Mouse (Mus musculus): ENCODE results near the gene Styx.

Styx gene

GRCm38 (mm10) chr14:45438931-45439275 is 88.0 kb downstream of the Styx start:
- DNase-seq (ENCODE audit: low spot score in 2 of 2) = no peak

DNA sequence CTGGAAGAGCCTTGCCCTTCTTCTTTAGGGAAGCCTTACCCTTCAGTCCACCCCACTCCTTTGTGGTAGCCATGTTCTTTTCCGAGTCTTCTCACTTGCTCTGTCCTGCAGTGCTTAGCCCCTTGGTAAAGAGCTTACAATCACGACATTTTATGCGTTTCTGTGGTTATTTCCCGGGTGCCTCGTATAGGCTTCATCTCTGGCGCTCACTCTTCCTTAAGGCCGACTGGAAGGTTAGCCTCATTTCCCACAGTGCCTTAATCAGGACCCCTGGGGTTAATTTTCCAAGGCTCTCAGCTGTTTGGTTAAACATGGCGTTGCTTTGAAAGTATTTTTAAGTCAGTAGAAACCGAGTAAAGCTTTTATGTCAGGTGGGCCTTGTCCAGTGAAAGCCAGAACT is 88.5 kb downstream of the Styx start:
- no peak for DNase-seq (ENCODE audit: low spot score in 2 of 2)

DNA sequence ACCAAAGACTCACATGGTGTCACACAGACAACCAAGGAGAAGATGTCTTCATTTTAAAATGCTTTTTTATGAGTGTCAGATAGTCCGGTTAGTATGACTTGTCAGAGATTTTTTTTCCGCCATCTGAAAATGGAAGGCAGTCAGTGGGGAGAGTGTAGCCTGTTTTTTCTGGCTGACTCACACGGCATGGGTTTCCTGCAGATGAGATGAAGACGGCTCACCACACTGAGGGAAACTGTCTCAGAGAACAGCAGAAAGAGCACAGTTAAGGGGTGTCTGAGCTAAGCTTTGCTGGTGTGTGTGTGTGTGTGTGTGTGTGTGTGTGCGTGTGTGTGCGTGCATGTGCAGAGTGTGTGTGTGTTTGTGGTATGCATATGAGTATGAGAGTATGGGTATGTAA is 90.4 kb downstream of the Styx start:
- no peak for DNase-seq (ENCODE audit: low spot score in 2 of 2)

DNA sequence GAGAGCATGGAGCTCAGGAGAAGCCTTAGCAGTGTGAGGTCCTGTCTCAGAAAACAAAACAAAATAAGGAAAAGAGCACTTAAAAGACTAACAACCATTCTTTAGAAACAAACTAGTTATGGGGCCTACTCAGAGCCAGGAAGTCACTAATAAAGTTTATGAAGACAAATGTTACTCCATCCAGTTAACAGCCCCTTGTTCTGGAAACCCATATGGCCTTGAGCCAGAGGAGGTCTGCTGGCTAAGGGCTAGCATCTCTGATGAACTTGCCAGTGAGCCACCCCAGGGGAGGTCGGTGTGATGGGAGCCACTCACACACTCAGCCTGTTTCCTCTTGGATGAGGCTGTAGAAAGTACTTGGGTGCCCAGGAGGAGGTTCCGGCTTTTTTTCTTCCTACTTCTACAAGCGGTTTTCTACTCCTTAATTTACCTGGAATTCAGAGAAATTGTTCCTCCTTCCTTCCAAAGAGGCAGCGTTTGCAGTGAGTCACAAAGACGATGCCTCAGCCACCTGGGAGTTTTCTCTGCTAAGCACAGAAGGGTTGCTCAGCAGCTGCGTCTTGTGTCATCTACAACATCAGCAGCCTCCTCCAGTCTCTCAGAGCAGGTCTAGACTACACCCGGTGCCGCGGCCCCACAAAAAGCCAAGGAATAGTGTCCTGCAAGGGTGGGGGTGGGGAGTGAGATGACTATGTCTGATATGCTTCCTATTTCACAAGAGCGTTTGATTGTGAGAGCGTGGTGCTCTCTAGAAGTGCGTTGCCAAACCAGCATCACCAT is 92.1 kb downstream of the Styx start:
- DNase-seq (ENCODE audit: low spot score in 2 of 2) = no peak

DNA sequence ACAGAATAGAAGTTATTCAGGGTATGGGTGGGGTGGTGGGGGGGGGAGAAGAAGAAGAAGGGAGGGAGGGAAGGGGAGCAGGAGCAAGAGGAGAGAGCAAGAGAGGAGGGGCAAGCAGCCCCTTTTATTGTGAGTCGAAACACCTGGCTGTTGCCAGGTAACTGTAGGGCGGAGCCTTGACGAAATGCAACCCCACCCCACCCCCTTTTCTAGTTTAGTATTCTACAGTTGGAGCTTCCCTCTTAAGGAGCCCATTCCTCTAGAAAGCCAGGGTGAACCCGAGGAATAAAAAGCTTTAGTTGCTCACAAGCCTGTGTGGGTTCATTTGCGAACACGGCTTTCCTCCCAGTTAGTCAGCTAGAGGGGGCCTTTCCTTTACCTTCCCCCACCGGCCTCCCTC is 94.0 kb downstream of the Styx start:
- no peak for DNase-seq (ENCODE audit: low spot score in 2 of 2)

DNA sequence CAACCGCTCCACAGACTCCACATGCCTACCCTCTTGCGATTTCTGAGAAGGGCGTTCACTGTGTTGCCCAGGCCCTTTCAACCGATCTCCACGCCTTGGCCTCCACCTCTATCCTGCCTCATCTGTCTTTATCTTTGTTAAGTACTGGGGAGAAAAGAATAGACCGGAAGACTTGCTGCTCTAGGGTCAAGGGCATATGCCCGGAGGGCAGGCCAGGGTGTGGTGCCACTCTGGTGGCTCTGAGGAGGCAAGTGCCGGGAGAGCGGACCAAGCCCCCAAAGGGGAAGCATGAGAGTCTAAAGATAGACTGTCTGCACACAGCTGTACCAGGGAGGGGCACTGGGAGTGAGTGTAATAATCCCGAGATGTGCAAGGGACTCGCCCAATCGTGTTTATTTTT is 94.6 kb downstream of the Styx start:
- no peak for DNase-seq (ENCODE audit: low spot score in 2 of 2)

DNA sequence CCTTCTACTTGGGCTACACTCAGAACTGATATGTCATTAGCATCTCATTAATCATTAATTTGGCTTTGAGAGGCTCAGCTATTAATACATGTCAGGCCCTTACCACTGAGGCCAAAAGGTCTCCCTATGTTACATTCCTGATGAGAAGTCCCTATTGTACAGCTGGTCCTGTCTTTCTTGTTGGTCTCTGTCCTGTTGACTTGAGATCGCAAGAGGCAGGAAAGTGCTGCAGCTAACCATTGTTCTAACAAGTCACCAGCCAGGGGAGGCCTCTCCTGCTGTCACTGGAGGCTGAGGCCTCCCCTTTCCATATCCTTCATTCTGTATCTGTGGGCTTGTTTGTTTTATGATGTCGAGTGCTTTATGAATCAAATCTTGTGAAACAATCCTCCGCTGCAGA is 95.9 kb downstream of the Styx start:
- no peak for DNase-seq (ENCODE audit: low spot score in 2 of 2)

GRCm38 (mm10) chr14:45451090-45451489 is 100.2 kb downstream of the Styx start:
- no peak for DNase-seq (ENCODE audit: low spot score in 2 of 2)

GRCm38 (mm10) chr14:45452148-45452547 is 101.3 kb downstream of the Styx start:
- no peak for DNase-seq (ENCODE audit: low spot score in 2 of 2)

GRCm38 (mm10) chr14:45452861-45453512 is 102.1 kb downstream of the Styx start:
- DNase-seq (ENCODE audit: low spot score in 2 of 2) = no peak

DNA sequence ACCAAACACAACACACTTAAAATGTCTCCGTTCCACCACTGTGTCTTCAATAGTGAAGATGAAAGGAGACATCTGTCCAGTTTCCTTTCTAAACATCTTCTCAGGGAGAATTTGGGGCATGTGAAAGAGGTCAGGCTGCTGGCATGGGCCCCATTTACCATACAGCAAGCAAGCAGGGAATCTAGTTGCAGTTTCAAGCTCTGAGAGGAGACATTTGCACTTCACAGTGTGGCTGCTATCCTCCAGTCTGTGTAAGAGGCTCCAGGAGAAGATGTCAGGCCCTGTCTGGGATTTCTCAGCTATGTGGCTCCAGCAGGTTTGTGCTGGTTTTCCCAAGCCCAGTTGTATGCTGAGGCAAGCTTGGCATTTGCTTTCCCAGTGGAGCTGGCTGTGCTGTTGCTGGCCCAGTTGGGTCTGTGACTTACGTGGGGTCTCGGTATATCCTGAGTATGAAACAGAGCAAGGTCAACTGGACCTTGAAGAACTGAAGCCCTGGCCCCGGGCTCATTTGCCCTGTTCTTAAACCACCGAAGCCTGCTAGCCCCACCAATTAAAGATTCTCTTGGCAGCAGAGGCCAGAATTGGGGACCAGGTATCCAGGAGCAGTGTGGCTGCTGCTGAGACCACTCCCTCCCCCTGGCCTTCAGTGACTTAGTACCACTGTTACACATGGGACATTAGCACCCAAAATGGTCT is 102.8 kb downstream of the Styx start:
- no peak for DNase-seq (ENCODE audit: low spot score in 2 of 2)

- no peak for DNase-seq (ENCODE audit: low spot score in 2 of 2)
These were observed 105.0 kb downstream of the Styx start for GRCm38 (mm10) chr14:45455651-45456501.

DNA sequence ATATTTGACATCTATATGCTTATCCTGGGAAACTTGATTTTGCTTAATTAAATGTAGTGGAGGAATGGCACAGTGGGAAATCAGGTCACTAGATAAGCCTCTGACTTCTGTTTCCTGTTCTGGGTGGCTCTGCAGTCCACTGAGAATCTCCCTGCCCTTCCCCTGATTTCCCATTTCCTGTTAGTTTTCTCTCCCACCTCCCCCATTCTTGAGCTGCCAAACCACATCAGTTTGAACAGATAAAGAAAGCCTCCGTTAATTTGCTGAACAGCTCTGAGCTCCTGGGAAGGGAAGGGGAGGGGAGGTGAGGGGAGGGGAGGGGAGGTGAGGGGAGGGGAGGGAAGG is 105.6 kb downstream of the Styx start:
- DNase-seq (ENCODE audit: low spot score in 2 of 2) = no peak

DNA sequence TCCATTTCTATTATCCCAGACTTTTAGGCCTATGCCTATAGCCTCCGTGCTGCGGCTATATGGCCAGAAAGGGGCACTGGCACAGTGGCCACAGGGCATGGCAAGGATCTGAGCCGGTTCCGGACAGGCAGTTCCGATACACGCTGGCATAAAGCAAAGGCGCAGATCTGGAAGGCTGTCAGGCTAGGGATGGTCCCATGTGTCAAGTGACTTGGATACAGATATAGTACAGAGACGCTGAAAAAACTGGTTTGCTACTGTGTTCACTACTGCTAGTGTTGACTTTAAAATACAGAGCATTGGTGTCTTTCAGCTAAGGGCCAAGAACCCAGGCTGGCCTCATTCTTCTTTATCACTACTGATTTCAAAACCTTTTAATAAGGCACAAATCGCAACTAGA is 106.1 kb downstream of the Styx start:
- no peak for DNase-seq (ENCODE audit: low spot score in 2 of 2)

DNA sequence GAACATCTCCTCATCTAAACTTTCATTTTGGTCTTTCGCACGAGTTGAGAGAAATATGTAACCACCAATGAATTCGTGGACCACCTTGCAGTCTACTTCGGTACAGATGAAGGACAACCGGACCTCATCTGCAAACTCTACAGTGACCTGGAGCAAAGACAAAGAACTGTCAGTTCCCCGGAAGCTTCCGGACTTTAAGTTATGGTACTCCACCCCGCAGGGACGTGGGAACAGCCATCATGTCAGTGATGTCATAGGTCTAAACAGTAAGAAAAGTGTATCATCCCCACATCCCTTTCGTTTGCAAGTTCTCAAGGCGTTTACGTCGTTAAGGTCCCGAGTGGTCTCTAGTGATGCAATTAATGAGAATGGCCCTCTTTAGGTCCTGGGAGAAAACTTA is 109.0 kb downstream of the Styx start:
- no peak for DNase-seq (ENCODE audit: low spot score in 2 of 2)

DNA sequence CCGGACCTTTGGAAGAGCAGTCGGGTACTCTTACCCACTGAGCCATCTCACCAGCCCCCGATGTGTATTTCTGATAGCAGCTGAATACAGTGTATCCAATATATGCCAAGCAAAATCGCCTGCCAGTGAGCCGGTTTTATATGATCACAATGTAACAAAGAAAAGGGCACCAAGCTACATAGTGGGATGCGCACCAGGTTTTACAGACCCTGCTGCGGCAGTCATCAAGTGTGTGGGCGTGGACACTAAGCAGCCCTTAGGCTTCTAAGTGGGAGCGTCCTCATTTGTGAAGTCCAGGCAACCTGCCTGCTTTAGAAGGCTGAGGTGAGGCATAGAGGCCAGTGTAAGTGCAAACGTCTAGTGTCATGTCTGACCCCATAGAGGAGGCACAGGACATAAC is 109.6 kb downstream of the Styx start:
- no peak for DNase-seq (ENCODE audit: low spot score in 2 of 2)

DNA sequence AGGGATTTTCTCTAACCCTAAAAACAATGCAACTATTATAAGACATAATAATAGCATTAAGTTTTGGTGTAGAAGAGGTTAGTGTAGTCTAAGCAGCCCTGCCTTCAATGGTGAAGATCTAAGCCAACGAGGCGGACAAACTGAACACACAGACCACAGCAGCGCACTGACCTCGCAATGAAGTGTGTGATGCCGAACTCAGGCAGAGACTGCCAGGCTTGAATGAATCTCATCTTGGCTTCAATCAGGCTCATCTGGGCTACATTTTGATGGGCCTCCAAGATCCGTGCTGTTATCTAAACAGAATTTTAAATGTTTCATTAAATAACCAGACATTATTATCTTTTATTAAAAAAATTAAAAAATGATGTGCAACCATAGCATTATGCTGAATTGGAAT is 111.1 kb downstream of the Styx start:
- no peak for DNase-seq (ENCODE audit: low spot score in 2 of 2)

DNA sequence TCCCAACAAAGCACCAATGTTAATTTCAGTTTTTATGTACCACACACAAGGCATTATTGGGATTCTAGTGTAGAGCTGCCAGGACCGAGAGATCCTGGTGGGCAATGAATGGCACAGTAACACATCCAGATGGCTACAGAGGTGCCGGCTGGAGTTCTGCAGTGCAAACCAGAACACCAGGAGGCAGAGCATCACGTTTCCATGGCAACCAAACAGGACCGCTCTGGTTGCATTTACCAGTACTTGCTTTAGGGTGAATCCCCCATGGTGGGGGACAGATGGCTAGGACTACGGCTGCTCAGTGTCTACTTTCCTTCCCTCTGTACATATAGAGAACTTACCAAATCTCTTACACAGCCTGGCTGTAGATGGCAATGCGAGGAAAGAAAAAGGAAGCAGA is 111.5 kb downstream of the Styx start:
- DNase-seq (ENCODE audit: low spot score in 2 of 2) = peak in 1 of 2 experiments; percentile 52

GRCm38 (mm10) chr14:45462875-45463475 is 112.1 kb downstream of the Styx start:
- DNase-seq (ENCODE audit: low spot score in 2 of 2) = no peak

- no peak for DNase-seq (ENCODE audit: low spot score in 2 of 2)
These were observed 112.7 kb downstream of the Styx start for GRCm38 (mm10) chr14:45463599-45463998.
